Mouse (Mus musculus): Measurements from ENCODE around the gene Irf2bp1.

The Irf2bp1 gene

DNA sequence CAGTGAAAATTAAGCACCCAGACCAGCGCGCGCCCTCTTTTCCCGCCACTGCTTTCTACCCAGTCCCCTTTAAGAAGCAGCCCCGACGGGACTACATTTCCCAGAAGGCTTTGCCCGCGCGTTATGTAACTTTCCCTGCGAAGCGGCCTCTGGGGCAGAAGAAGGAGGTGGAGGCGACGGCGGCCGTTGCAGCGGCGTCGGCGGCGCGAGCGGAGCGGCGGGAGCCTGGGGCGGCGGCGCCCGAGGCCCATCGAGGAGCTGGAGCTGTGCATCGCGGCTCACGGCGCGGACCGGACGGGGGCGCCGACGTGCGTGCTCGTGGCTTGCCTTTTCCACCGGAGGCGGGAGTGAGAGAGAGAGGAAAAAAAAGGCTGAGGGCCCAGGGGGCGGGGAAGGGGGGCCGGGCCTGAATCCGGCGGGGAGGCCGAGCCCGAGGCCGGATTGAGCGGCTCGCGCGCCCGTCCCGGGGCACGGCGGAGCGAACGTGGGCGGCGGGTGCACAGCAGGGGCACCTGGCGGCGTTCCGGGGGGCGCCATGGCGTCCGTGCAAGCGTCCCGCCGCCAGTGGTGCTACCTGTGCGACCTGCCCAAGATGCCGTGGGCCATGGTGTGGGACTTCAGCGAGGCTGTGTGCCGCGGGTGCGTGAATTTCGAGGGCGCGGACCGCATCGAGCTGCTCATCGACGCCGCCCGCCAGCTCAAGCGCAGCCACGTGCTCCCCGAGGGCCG, at the start of gene Irf2bp1:
TSS of gene Irf2bp1 (plus strand) at position 143 of the 729 bp plus-strand sequence.
- DNase-seq (ENCODE audit: extremely low spot score, low read depth, low spot score), result peak; percentile 81

DNA sequence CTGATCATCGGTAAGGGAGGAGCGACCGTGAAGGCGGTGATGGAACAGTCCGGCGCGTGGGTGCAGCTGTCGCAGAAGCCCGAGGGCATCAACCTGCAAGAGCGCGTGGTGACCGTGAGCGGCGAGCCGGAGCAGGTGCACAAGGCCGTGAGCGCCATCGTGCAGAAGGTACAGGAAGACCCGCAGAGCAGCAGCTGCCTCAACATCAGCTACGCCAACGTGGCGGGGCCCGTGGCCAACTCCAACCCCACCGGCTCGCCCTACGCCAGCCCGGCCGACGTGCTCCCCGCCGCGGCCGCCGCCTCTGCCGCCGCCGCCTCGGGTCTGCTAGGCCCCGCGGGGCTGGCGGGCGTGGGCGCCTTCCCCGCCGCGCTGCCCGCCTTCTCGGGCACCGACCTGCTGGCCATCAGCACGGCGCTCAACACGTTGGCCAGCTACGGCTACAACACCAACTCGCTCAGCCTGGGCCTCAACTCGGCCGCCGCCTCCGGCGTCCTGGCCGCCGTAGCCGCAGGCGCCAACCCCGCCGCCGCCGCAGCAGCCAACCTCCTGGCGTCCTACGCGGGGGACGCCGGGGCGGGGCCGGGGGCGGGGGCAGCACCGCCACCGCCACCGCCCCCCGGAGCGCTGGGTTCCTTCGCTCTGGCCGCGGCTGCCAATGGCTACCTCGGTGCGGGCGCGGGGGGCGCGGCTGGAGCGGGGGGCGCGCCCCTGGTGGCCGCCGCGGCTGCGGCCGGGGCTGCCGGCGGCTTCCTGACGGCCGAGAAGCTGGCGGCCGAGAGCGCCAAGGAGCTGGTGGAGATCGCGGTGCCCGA, 46.1 kb upstream of the Irf2bp1 start:
- no peak for DNase-seq (ENCODE audit: extremely low spot score, low read depth, low spot score)

DNA sequence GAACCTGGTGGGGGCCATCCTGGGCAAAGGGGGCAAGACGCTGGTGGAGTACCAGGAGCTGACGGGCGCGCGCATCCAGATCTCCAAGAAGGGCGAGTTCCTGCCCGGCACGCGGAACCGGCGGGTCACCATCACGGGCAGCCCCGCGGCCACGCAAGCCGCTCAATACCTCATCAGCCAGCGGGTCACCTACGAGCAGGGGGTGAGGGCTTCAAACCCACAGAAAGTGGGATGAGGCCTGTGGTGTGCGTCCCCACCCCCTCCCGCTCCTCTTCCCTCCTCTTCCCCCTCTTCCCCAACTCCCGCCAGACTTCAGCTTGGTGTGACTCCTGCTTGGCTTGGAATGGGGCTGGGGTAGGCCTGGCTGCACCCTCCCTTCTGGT, 45.5 kb upstream of the Irf2bp1 start:
- DNase-seq (ENCODE audit: extremely low spot score, low read depth, low spot score), result no peak

DNA sequence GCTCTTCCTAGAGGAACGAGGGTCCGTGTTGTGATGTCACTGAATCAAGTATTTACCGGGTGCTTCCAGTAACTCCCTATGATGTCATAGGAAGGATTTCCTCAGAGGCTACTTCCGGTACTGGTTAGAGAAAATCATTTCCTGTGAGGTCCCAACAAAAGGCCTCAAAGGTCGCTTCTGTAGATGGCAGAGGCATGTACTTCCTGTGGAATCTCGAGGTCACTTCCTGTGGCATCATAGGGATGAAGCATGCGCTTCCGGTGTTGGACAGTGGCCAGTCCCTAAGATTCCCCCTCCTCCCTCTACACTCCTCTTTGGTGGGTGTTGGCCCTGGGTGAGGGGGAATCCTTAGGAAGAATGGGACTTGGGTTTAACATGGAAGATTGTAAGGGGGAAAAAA, 44.4 kb upstream of the Irf2bp1 start:
- no peak for DNase-seq (ENCODE audit: extremely low spot score, low read depth, low spot score)

DNA sequence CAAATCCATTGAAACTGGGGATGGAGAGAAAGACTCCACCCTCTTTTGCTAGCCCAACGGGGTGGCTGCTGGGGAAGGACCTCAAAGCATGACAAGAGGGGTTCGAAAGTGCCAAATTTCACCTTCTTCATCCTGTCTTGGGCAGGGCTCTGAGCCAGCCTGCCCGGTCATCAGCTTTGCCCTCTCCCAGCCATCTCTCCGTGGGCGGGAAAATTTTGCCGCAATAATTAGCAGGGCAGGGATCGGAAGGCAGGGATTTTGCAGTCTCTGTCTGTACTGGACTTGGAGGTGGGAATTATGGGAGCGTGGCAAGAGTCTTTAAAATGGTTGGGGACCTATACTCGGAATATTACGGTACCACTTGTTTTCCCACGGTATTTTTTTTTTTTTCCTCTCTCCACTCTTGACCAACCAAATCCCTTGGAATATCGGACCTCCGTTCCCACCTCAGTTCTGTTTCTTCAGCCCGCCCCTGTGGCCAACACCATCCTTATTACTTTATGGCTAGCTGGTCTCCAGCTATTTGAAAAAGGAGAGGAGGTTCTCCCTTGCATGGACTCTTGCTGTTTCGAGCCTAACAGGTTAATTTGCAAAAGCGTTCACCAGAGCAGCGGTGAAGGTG, 41.6 kb upstream of the Irf2bp1 start:
- no peak for DNase-seq (ENCODE audit: extremely low spot score, low read depth, low spot score)

DNA sequence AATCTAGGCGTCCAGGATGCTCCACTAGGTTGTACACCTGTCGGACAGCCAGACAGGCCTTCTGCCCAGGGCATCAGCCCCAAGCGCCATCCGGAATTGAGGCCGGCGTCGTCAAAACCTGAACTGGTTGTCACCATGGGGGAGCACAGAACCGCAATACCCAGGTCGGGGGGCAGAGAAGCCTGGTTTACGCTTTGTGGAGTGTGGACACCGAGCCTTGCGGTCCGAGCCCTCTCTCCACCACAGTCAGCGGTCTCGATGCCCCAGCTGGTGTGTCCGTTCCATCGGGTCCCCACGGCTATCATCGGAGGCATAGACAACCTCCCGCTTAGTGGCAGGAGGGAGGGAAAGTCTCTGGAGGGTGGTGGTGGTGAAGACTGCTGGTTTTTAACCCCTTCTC, 41.0 kb upstream of the Irf2bp1 start:
- DNase-seq (ENCODE audit: extremely low spot score, low read depth, low spot score), result no peak

DNA sequence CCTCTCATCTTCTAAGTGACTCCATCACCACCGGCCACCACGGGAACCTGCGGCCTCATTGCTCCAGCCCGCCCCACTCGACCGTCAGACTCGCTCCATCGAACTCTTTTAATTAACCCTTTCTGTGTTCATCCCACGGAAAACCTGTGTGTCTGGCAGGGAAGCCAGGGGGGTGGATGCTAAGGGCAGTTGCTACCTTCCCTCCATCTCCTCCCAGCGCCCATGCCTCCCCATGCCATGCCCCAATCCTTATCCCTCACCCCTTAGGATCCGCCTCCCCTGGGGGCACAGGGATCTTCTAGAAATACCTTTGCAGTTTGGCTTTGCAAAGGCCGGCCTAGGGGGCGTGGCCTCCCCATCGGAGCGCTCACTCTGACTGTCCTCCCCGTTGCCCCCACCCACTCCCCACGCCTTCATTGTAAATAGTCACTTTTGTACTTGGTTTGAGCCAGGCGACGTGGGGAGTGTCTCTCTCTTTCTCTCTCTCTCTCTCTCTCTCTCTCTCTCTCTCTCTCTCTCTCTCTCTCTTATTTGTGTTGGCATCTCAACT, 40.5 kb upstream of the Irf2bp1 start:
- no peak for DNase-seq (ENCODE audit: extremely low spot score, low read depth, low spot score)

DNA sequence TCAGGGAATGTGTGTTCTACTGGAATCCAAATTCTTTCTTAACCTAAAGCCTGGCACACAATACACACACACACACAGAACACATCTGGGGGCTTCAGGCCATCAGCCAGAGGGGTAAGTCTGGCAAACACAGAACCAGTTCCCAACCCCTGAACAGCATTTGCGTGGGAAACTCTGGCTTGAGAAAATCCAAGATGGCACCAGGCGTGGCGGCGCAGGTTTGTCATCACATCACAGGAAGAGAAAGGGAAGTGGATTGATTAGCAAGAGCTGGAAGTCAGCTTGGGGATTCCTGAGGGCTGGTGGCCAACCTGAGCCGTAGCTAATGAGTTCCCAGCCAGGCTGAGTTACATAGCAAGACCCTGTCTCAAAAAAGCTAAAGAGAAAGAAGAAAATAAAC, 38.5 kb upstream of the Irf2bp1 start:
- no peak for DNase-seq (ENCODE audit: extremely low spot score, low read depth, low spot score)

DNA sequence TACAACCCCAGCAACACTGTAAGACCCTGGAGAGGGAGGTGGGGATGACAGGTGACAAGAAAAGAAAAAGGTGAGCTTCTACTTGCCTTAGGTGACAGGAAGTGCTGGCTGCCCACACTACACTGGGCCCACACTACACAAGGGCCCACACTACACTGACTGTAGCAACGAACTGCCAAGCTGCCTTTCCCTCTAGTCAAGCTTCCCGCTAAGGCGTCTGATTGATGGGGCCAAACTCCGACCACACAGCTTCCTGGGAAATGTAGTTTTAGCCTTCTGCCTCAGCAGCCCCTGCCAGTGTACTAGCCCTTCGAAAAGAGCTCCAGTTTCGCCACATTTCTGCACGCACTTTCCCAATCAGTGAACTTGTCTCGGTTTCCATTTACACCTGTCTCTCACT, 36.2 kb upstream of the Irf2bp1 start:
- DNase-seq (ENCODE audit: extremely low spot score, low read depth, low spot score), result no peak

DNA sequence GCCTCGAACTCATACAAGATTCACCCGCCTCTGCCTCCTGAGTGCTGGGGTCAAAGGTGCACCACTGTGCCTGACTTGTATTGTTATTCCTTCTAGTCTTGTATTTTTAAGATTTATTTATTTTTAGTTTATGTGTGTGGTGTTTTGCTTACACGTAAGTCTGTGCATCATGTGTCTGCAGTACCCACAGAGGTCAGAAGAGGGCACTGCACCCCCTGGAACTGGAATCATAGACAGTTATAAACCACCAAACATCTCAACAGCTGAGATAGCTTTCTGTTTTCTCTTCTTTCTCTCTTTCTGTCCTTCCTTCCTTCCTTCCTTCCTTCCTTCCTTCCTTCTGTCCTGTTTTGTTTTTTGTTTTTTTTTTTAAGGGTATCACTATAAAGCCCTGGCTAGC, 32.9 kb upstream of the Irf2bp1 start:
- no peak for DNase-seq (ENCODE audit: extremely low spot score, low read depth, low spot score)

DNA sequence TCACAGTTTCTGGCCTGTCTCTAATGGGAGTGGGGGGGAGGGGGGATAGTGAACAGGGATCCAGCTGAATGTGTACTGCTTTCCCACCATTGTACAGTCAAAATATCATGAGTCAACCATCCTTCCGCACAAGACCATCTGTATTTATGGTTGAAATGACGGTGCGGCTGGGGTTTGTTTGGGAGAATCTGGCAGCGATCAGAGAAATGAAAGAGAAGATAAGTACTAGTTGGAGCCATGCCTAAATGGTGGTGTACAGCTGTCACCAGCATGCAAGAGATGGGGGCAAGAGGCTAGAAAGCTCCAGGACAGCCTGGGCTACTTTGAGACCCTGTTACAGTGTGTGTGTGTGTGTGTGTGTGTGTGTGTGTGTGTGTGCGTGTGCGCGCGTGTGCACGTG, 25.5 kb upstream of the Irf2bp1 start:
- no peak for DNase-seq (ENCODE audit: extremely low spot score, low read depth, low spot score)

DNA sequence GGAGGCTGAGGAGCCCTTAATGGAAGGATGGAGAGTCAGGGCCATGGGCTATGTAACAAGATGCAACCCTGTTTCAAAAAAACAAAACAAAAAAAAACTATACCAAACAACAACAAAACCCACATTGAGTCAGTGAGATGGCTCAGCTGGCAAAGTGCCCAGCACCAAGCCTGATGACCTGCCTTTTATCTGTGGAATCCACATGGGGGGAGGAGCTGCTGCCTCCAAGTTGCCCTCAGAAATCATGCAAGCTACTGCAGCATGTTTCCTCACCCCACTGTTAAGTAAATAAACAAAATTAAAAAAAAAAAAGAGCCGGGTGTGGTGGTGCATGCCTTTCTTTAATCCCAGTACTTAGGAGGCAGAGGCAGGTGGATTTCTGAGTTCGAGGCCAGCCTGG, 17.3 kb upstream of the Irf2bp1 start:
- DNase-seq (ENCODE audit: extremely low spot score, low read depth, low spot score), result no peak

DNA sequence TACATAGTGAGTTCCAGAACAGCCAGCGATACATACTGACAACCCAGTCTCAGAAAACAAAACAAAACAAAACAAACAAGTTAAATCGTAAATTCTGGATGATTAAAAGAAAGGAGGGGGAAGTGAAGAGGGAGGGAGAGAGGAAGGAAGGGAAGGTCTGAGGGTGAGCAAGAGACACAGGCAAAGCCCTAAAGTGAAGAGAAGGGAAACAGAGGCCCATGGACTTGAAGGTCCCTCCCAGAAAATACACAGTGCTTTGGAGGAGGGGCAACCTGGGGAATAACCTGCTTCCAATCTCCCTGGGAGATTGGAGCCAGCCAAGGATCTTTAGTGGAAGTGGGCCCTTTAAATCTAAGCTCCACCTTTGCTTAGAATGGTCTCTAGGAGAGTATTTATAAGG, 16.7 kb upstream of the Irf2bp1 start, which contains the start of gene Nanos2:
TSS of gene Nanos2 (plus strand) at position 301 of the 400 bp plus-strand sequence.
- no peak for DNase-seq (ENCODE audit: extremely low spot score, low read depth, low spot score)

DNA sequence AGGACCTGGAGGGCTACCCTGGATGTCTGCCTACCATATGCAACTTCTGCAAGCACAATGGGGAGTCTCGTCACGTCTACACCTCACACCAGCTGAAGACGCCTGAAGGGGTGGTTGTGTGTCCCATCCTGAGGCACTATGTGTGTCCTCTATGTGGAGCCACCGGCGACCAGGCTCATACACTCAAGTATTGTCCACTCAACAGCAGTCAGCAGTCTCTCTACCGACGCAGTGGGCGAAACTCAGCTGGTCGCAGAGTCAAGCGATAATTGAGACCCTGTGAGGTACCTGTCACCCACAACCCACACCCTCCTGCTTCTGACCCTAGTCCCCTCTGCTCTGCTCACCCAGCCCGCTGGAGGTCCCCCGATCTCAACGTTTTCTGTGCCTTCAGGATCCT, 16.1 kb upstream of the Irf2bp1 start:
- DNase-seq (ENCODE audit: extremely low spot score, low read depth, low spot score), result no peak

DNA sequence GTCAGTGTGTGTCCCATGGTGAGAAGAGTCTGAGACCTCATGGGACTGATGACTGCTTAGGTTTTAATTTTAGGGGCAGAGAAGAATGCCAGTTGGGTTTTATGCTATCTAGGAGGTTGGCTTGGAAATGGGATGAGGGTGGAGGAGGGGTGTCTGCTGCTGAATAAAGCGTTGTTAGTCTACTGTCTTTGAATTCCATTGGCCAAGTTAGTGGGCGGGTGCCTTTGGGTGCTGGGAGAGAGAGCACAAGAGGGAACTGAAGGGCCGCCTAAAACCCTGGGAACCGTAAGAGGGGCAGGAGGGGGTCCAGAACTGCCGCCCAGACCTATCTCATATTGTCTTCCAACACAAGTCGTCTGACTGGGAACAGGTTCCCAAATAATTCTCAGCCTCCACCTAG, 15.1 kb upstream of the Irf2bp1 start:
- DNase-seq (ENCODE audit: extremely low spot score, low read depth, low spot score), result no peak

DNA sequence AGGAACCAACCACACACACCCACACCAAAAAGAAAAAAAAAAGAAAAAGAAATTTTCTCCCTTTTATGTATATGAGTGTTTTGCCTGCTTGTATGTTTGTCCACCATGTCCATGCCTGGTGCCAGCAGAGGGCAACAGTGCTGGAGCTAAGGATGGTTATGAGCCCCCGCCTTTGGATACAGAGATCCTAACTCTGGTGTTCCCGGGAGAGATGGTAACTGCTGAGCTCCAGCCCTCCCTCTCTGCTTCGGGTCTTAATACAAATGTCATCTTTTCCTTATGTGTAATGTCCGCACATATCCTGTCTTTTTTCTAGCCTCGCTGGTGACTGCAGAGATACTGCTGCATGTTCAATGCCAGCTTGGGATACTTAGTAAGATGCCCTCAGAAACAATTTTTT, 13.8 kb upstream of the Irf2bp1 start:
- DNase-seq (ENCODE audit: extremely low spot score, low read depth, low spot score), result no peak

DNA sequence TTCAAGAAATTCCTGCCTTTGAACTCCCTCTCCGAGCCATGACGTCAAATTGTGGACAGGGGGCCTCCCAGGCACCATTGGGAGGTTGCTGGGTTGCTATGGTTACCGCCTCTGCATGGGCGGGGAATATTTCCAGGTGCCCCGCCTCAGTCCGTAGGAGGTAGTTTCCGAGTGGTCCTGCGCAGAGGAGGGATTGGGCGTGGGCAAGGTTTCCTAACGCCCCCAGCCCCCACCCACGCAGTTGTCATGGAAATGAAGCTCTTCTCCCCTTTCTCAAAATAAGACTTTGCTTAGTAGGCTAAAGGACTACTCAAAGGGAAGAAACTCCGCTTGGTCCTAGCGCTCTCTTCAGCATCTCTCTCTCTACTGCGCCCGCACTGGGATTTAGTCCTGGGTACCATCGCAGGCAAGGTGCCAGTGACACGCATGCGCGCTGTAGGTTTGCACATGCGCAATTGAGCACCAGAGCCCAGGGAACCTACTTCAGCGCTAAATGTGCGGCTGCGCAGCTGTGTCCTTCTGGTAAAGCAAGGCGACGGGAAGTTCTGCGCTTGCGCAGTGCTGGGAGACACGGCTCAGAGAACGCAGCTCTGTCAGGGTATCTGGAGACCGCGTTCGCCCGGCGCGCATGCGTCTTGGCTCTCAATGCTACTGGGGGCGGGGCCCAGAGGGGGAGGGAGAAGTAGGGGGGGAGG, 13.1 kb upstream of the Irf2bp1 start, which contains the start of gene Mypop:
TSS of gene Mypop (plus strand) at position 645 of the 695 bp plus-strand sequence.
- DNase-seq (ENCODE audit: extremely low spot score, low read depth, low spot score), result peak; percentile 100

DNA sequence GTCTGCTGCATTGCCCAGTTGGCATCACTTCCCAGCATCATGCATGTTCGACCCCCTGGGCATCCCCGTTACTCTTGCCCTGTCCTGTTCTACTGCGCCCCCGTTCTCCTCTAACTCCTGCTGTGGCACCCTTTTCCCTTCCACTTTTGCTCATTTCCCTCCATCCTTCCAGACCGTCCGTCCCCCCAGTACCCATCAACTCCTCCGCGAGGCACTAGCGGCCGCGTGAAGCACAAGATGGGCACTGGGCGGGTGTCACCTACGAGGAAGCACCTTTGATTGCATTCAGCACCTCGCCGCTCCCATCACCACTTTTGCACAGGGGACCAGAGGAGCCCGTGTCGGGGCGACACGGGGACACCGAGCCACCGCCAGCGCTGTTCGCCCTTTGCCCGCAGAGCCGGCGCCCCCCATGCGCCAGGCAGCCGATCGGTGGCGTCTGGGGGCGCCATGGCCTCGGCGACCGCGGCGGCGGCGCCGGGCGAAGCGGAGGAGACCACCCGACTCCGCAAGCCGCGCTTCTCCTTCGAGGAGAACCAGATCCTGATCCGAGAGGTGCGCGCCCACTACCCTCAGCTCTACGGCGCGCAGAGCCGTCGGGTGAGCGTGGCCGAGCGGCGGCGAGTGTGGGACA, 12.1 kb upstream of the Irf2bp1 start:
- DNase-seq (ENCODE audit: extremely low spot score, low read depth, low spot score), result no peak

DNA sequence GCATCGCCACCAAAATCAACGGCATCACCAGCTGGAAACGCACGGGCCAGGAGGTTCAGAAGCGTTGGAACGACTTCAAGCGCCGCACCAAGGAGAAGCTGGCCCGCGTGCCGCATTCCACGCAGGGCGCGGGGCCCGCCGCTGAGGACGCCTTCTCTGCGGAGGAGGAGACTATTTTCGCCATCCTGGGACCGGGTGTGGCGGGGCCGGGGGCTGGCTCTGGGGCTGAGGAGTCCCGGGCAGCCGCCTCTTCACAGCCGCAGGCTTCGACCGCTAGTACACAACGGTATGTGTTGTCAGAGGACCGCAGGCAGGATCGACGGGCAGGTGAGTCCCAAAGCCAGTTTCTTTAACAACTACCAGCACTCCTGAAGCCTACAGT, 11.6 kb upstream of the Irf2bp1 start:
- no peak for DNase-seq (ENCODE audit: extremely low spot score, low read depth, low spot score)

DNA sequence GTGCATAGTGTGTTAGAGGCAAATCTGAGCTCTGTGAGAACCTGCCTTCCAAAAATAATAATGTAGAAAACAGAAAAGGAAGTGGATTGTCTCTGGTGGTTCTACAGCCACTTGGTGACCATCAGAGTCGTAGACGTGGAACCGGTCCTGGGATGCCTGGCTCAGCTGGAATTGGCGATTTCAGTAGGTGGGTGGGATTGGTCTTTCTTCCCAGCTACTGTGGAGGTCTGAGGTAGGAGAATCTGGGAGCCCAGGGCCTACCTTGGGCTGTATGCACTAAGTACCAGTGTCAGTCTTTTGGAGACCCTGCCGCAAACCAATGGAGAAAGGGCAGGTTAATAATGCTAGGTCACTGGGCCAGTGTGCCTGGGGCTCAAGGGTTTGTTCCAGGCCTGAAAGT, 10.8 kb upstream of the Irf2bp1 start:
- no peak for DNase-seq (ENCODE audit: extremely low spot score, low read depth, low spot score)

DNA sequence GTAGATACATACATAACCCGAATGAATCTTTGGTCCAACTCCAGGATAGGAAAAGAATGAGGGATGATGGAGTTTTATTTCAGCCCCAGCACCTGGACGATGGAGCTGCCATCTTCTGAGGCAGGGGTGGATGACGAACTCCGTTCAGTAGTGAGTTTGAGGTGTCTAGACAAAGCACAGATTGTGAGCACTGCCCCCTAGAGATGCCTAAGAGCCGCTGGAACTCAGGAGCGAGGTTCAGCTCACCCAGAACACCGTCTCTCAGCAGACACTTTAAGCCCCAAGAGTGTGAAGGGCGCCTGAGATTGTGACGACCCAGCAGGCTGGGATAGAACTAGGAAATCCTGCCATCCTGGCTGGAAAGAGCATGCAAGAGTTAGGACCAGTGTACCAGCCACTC, 5.0 kb upstream of the Irf2bp1 start:
- no peak for DNase-seq (ENCODE audit: extremely low spot score, low read depth, low spot score)

All from hindlimb bud, embryonic 11.5 days (tissue).